Mouse (Mus musculus) monocyte, adult 5-6 weeks (primary cell): ENCODE measurements around the gene Sncb. TPM values are rescaled to one million over a fixed set of nuclear protein-coding genes. Genes with fewer than 3 reads are reported as not detected.

Source experiments
- total RNA-seq: library from RNA; stranded (forward); fragments of 200-1000, 200-491, 200-594 nt; gene quantifications from 3 replicates; pipeline ENCODE4 v1.2.3, GENCODE M21; 2017

The Sncb gene
- total RNA-seq, 1 experiment from 2014 or later = not detected

Other genes with a start within 250 kb of the Sncb start
- gene 4833439L19Rik, start 201.2 kb downstream of the Sncb start, total RNA-seq = 34.5 to 44.1 TPM (median 38.3 TPM) in 3 replicates
- 8.7 to 27.2 TPM (median 9.5 TPM) in 3 replicates for gene Arl10, start 191.6 kb downstream of the Sncb start, total RNA-seq
- gene Nop16, start 176.5 kb downstream of the Sncb start, total RNA-seq = 8.6 to 17.2 TPM (median 16.5 TPM) in 3 replicates
- gene Higd2a, start 176.4 kb downstream of the Sncb start, total RNA-seq = 22.4 to 36.2 TPM (median 28.0 TPM) in 3 replicates
- 19.8 to 45.0 TPM (median 35.6 TPM) in 3 replicates for gene Cltb, start 155.3 kb downstream of the Sncb start, total RNA-seq
- gene Faf2, start 144.8 kb downstream of the Sncb start, total RNA-seq = 33.8 to 63.9 TPM (median 38.3 TPM) in 3 replicates
- 17.1 to 52.7 TPM (median 36.1 TPM) in 3 replicates for gene Rnf44, start 72.7 kb downstream of the Sncb start, total RNA-seq
- gene Cdhr2, start 65.1 kb downstream of the Sncb start, total RNA-seq = 0.10 TPM in 1 of 3 replicates, not detected in the others
- gene Gprin1, start 16.7 kb downstream of the Sncb start, total RNA-seq = not detected in 3 replicates
- gene Eif4e1b, start 17.4 kb upstream of the Sncb start, total RNA-seq = not detected in 3 replicates
- 6.9 to 18.5 TPM (median 8.1 TPM) in 3 replicates for gene Tspan17, start 22.8 kb upstream of the Sncb start, total RNA-seq
- gene Unc5a, start 182.8 kb upstream of the Sncb start, total RNA-seq = 3.3 to 6.8 TPM in 2 of 3 replicates, not detected in the other